Mouse (Mus musculus) ES-Bruce4 (cell line): ENCODE measurements around the gene Kcnip1.

Experiments
- EP300 ChIP-seq: IDR thresholded peaks from 2 replicates; pipeline ENCODE4 v1.6.1; 2011; ENCODE audit warnings: low read depth, low read length; ENCODE audit not compliant: insufficient read depth
- POLR2A ChIP-seq: IDR thresholded peaks from one replicate; pipeline ENCODE4 v1.8.1; 2011; ENCODE audit warnings: low read length; ENCODE audit not compliant: insufficient read depth

DNA sequence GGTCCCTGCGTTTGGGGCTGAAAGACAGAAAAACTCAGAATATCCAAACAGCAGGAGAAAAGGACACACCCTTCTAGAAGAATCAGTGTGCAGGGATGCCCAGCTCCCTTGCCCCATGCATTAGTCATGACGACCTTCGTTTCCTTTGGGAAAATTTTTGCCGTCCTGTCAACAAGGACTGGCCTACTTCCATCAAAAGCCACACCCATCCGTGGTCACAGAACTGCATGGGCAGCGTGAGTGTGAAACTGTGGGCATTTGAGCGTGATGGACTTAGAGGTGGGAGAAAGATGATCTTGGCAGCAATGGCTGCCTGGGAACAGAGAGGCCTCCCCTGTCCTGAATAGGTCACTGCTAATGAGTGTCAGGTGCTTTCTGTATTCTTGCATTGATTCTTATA lies 20.8 kb downstream of the Kcnip1 start:
- TF ChIP-seq POLR2A (no peak), EP300 (no peak)
